Mouse (Mus musculus): ENCODE data around the gene Fgfr2. TPM values are rescaled to one million over a fixed set of nuclear protein-coding genes. Genes with fewer than 3 reads are reported as not detected.
"Not testable (repeated sequence)": the region's sequence is repeated elsewhere in the genome, so short reads cannot be mapped to it uniquely, and the experiment has no call there.

The Fgfr2 gene
- polyA plus RNA-seq, 1 experiment from 2014 or later, result 67.0 TPM

GRCm38 (mm10) chr7:132675922-132676321, 447.2 kb downstream of the Fgfr2 start:
- WGBS, result 83% methylated on average over 2 of the region's 2 CpGs
- no peak overlapping the region for H3K4me3 ChIP-seq (replicated peaks)
- no peak overlapping the region for H3K27ac ChIP-seq
- no peak overlapping the region for H3K9ac ChIP-seq
- no peaks in the 10 kb centered on the region for H3K9me3 ChIP-seq
- peaks cover 14% of the 10 kb centered on the region; the same call in 1 of the 2 replicates for H3K4me1 ChIP-seq (replicated peaks)
- no peaks in the 10 kb centered on the region for H3K27me3 ChIP-seq (replicated peaks)
- H3K36me3 ChIP-seq, result no peaks in the 10 kb centered on the region
- no peak for ATAC-seq
- no peak overlapping the region for H3K4me2 ChIP-seq (replicated peaks)

GRCm38 (mm10) chr7:132673931-132674755, 449.0 kb downstream of the Fgfr2 start:
- WGBS, result 50% methylated on average over 17 of the region's 17 CpGs
- Histone ChIP-seq H3K4me2 (replicated peaks) (no peak overlapping the region), H3K9me3 (no peaks in the 10 kb centered on the region), H3K36me3 (no peaks in the 10 kb centered on the region), H3K4me3 (replicated peaks) (no peak overlapping the region), H3K4me1 (replicated peaks) (peaks cover 14% of the 10 kb centered on the region; the same call in 1 of the 2 replicates), H3K27ac (peak overlapping the region; percentile 28; the same call in 1 of the 2 replicates), H3K27me3 (replicated peaks) (no peaks in the 10 kb centered on the region), H3K9ac (peak overlapping the region; percentile 18; the same call in 1 of the 2 replicates)
- ATAC-seq, result peak; percentile 74

- no peak overlapping the region for H3K4me3 ChIP-seq (replicated peaks)
- H3K4me1 ChIP-seq (replicated peaks), result peaks cover 14% of the 10 kb centered on the region; the same call in 1 of the 2 replicates
- H3K4me2 ChIP-seq (replicated peaks), result no peak overlapping the region
- H3K9me3 ChIP-seq, result no peaks in the 10 kb centered on the region
- no peak overlapping the region for H3K27ac ChIP-seq
- no peaks in the 10 kb centered on the region for H3K27me3 ChIP-seq (replicated peaks)
- 54% methylated on average over 7 of the region's 7 CpGs for WGBS
- no peaks in the 10 kb centered on the region for H3K36me3 ChIP-seq
- peak; percentile 63 for ATAC-seq
- no peak overlapping the region for H3K9ac ChIP-seq
Observed at GRCm38 (mm10) chr7:132672481-132672959, 450.6 kb downstream of the Fgfr2 start.

GRCm38 (mm10) chr7:132670863-132671165, 452.3 kb downstream of the Fgfr2 start:
- Histone ChIP-seq H3K4me3 (replicated peaks) (no peak overlapping the region), H3K9me3 (no peaks in the 10 kb centered on the region), H3K36me3 (no peaks in the 10 kb centered on the region), H3K27me3 (replicated peaks) (no peaks in the 10 kb centered on the region), H3K4me2 (replicated peaks) (no peak overlapping the region), H3K27ac (no peak overlapping the region), H3K9ac (no peak overlapping the region), H3K4me1 (replicated peaks) (peaks cover 14% of the 10 kb centered on the region; the same call in 1 of the 2 replicates)
- 89% methylated on average over 3 of the region's 3 CpGs for WGBS
- ATAC-seq, result no peak

- Histone ChIP-seq H3K4me3 (replicated peaks) (no peak overlapping the region), H3K4me1 (replicated peaks) (peaks cover 14% of the 10 kb centered on the region; the same call in 1 of the 2 replicates), H3K4me2 (replicated peaks) (no peak overlapping the region), H3K36me3 (no peaks in the 10 kb centered on the region), H3K9ac (no peak overlapping the region), H3K27me3 (replicated peaks) (no peaks in the 10 kb centered on the region), H3K27ac (no peak overlapping the region), H3K9me3 (no peaks in the 10 kb centered on the region)
- 81% methylated on average over 20 of the region's 20 CpGs for WGBS
- no peak for ATAC-seq
Observed at GRCm38 (mm10) chr7:132669999-132670862, 452.9 kb downstream of the Fgfr2 start.

- H3K9ac ChIP-seq, result no peak overlapping the region
- 67% methylated on average over 2 of the region's 2 CpGs for WGBS
- H3K4me3 ChIP-seq (replicated peaks), result no peak overlapping the region
- H3K36me3 ChIP-seq, result no peaks in the 10 kb centered on the region
- no peak overlapping the region for H3K4me2 ChIP-seq (replicated peaks)
- H3K4me1 ChIP-seq (replicated peaks), result peaks cover 6% of the 10 kb centered on the region; the same call in 1 of the 2 replicates
- no peaks in the 10 kb centered on the region for H3K9me3 ChIP-seq
- H3K27me3 ChIP-seq (replicated peaks), result no peaks in the 10 kb centered on the region
- ATAC-seq, result no peak
- no peak overlapping the region for H3K27ac ChIP-seq
Observed at GRCm38 (mm10) chr7:132668604-132669003, 454.5 kb downstream of the Fgfr2 start.

GRCm38 (mm10) chr7:132666516-132666915, 456.6 kb downstream of the Fgfr2 start:
- ATAC-seq, result no peak
- no peaks in the 10 kb centered on the region for H3K27me3 ChIP-seq (replicated peaks)
- no peak overlapping the region for H3K9ac ChIP-seq
- H3K4me1 ChIP-seq (replicated peaks), result 0 out of 2 replicates have a peak, but pooled peaks cover under 1% of the 10 kb centered on the region
- H3K9me3 ChIP-seq, result no peaks in the 10 kb centered on the region
- H3K4me2 ChIP-seq (replicated peaks), result no peak overlapping the region
- H3K27ac ChIP-seq, result no peak overlapping the region
- H3K4me3 ChIP-seq (replicated peaks), result no peak overlapping the region
- WGBS, result 72% methylated on average over 4 of the region's 4 CpGs
- H3K36me3 ChIP-seq, result no peaks in the 10 kb centered on the region

- H3K27ac ChIP-seq, result no peak overlapping the region
- no peak overlapping the region for H3K4me3 ChIP-seq (replicated peaks)
- 66% methylated on average over 8 of the region's 8 CpGs for WGBS
Observed at GRCm38 (mm10) chr7:132665664-132666382, 457.3 kb downstream of the Fgfr2 start.

GRCm38 (mm10) chr7:132664815-132665214, 458.3 kb downstream of the Fgfr2 start:
- no peaks in the 10 kb centered on the region for H3K27me3 ChIP-seq (replicated peaks)

More at GRCm38 (mm10) chr7:132665664-132666382, 457.3 kb downstream of the Fgfr2 start:
- no peak for ATAC-seq
- Histone ChIP-seq H3K27me3 (replicated peaks) (no peaks in the 10 kb centered on the region), H3K36me3 (no peaks in the 10 kb centered on the region), H3K4me1 (replicated peaks) (peaks cover 6% of the 10 kb centered on the region), H3K9ac (no peak overlapping the region), H3K4me2 (replicated peaks) (no peak overlapping the region), H3K9me3 (no peaks in the 10 kb centered on the region)

GRCm38 (mm10) chr7:132662831-132663230, 460.3 kb downstream of the Fgfr2 start:
- H3K4me2 ChIP-seq (replicated peaks); H3K9me3 ChIP-seq; H3K27ac ChIP-seq; H3K36me3 ChIP-seq; ATAC-seq; H3K9ac ChIP-seq; H3K4me3 ChIP-seq (replicated peaks); H3K27me3 ChIP-seq (replicated peaks): not testable (repeated sequence)
- WGBS, result 65% methylated on average over 6 of the region's 6 CpGs
- H3K4me1 ChIP-seq (replicated peaks), result peaks cover 31% of the 10 kb centered on the region

More at GRCm38 (mm10) chr7:132664815-132665214, 458.3 kb downstream of the Fgfr2 start:
- Histone ChIP-seq H3K27ac (no peak overlapping the region), H3K9me3 (no peaks in the 10 kb centered on the region), H3K4me3 (replicated peaks) (no peak overlapping the region), H3K4me1 (replicated peaks) (peaks cover 14% of the 10 kb centered on the region), H3K9ac (no peak overlapping the region), H3K36me3 (no peaks in the 10 kb centered on the region), H3K4me2 (replicated peaks) (no peak overlapping the region)
- 78% methylated on average over 6 of the region's 6 CpGs for WGBS
- ATAC-seq, result no peak

GRCm38 (mm10) chr7:132659633-132660032, 463.5 kb downstream of the Fgfr2 start:
- H3K9me3 ChIP-seq, result no peaks in the 10 kb centered on the region
- no peaks in the 10 kb centered on the region for H3K36me3 ChIP-seq
- no peak overlapping the region for H3K4me3 ChIP-seq (replicated peaks)
- peak overlapping the region; percentile 42; the same call in 1 of the 2 replicates for H3K27ac ChIP-seq
- ATAC-seq, result no peak
- H3K4me2 ChIP-seq (replicated peaks), result no peak overlapping the region
- peaks cover 41% of the 10 kb centered on the region for H3K4me1 ChIP-seq (replicated peaks)
- 38% methylated on average over 7 of the region's 7 CpGs for WGBS
- no peaks in the 10 kb centered on the region for H3K27me3 ChIP-seq (replicated peaks)
- no peak overlapping the region for H3K9ac ChIP-seq
